In the genomic region with DNA sequence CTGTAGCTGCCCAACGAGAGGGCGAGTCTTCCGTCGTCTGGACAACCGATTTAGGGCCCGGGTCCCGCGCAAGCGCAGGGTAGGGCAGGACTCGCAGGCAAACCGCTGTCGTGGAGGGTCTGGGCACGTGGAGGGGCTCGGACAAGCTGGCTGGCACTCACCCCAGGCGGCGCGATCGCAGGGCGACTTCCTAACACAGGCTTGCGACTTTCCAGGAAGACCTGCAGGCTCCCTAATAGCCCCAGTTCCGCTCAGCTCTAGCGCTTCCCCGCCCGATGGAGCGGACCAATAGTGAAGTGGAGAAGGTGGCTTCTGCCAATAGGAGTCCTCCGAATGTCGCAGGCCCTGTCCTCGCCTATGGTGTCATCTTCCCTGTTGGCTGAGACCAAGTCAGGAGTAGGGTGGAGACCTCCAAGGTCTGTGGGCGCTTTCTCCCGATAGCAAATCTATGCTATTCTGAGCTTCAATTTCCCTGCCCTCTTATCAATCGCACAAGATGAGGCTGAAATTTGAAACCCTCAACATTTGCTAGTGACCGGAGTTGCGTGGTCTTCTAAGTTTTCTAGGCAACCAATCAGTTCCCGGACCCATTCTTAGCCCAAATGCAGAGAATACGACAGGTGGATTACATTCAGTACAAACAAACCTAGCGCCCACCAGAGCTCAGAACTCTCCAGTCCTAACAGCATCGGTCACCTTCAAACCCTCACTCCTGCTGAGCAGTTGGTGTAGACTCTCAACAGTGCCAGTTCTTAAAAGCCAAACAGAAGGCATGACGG, we compare ENCODE assay signal across 8 mouse cellular contexts. TPM values are rescaled to one million over a fixed set of nuclear protein-coding genes. Genes with fewer than 3 reads are reported as not detected.
DNase-seq lines count a peak whose midpoint lies in the region; ATAC-seq lines count a peak whose summit lies in the region.

No protein-coding gene starts in this region.

- no peaks in the 10 kb centered on the region for H3K36me3 ChIP-seq in hindbrain, embryonic 15.5 days

- H3K9ac ChIP-seq in hindbrain, embryonic 15.5 days = peak overlapping the region; percentile 55

- ATAC-seq in hindbrain, embryonic 15.5 days (ENCODE audit: low FRiP score, low read depth) = peak; percentile 96

- H3K27ac ChIP-seq in hindbrain, embryonic 15.5 days (replicated peaks) = peak overlapping the region; percentile 83

- H3K4me1 ChIP-seq in hindbrain, embryonic 15.5 days (replicated peaks) = peaks cover 5% of the 10 kb centered on the region; the same call in 1 of the 2 replicates

- peak overlapping the region; percentile 55 for H3K4me3 ChIP-seq in hindbrain, embryonic 15.5 days

- peak; percentile 78 for DNase-seq in T-cell, adult 2 months (ENCODE audit: low spot score)
- peak; percentile 83 to 87 for DNase-seq in cerebellum, postnatal 25 days
- peak; percentile 73 to 79 for DNase-seq in frontal cortex, postnatal 36 days (ENCODE audit: low spot score in 2 of 2)
- peak; percentile 66 for DNase-seq in left cerebral cortex, adult 11 months (ENCODE audit: low spot score)
- DNase-seq in lung, postnatal 36 days = peak; percentile 88
- DNase-seq in retina, embryonic 14.5 days (ENCODE audit: low spot score) = peak; percentile 80
- DNase-seq in thymus, postnatal 36 days = peak; percentile 72 to 83

- no peaks in the 10 kb centered on the region for H3K27me3 ChIP-seq in hindbrain, embryonic 15.5 days

- 18% methylated on average over 36 of the region's 38 CpGs for WGBS in hindbrain, embryonic 15.5 days

- peak overlapping the region; percentile 68 for H3K4me2 ChIP-seq in hindbrain, embryonic 15.5 days

- no peaks in the 10 kb centered on the region for H3K9me3 ChIP-seq in hindbrain, embryonic 15.5 days

RNA-seq across cellular contexts. Expression of gene Ebp, which starts 0.5 kb away (rescaled TPM):
- 29.9 and 32.9 TPM in 2 replicates for polyA plus RNA-seq in hindbrain, embryonic 15.5 days (2015; fragmentation: Nextera tagmentation; extraction: Ambion mirVana)

RNA-seq across cellular contexts. Expression of gene Porcn, which starts 13.5 kb away (rescaled TPM):
- polyA plus RNA-seq in hindbrain, embryonic 15.5 days (2015; fragmentation: Nextera tagmentation; extraction: Ambion mirVana) = 47.0 and 52.9 TPM in 2 replicates

RNA-seq across cellular contexts. Expression of gene Tbc1d25, which starts 16.8 kb away (rescaled TPM):
- polyA plus RNA-seq in hindbrain, embryonic 15.5 days (2015; fragmentation: Nextera tagmentation; extraction: Ambion mirVana) = 22.7 and 25.7 TPM in 2 replicates

RNA-seq across cellular contexts. Expression of gene Rbm3, which starts 47.1 kb away (rescaled TPM):
- polyA plus RNA-seq in hindbrain, embryonic 15.5 days (2015; fragmentation: Nextera tagmentation; extraction: Ambion mirVana) = 289 and 303 TPM in 2 replicates

RNA-seq across cellular contexts. Expression of gene Ftsj1, which starts 59.4 kb away (rescaled TPM):
- polyA plus RNA-seq in hindbrain, embryonic 15.5 days (2015; fragmentation: Nextera tagmentation; extraction: Ambion mirVana) = 48.8 and 51.0 TPM in 2 replicates

Comparison
In these comparisons a context has a peak if more than half of its experiments do, and no peak if none do; other contexts are left out.
1. Peak in every context shown above with its lines: DNase-seq, ATAC-seq, H3K4me3 ChIP-seq and H3K27ac ChIP-seq.